Mouse (Mus musculus) cerebellum, adult 2 months (tissue): ENCODE measurements around the gene Pole4.

Experiments
- CTCF ChIP-seq: fragments of 200-500 bp; IDR thresholded peaks from 2 replicates; pipeline ENCODE4 v1.5.1; 2011; ENCODE audit warnings: low read depth, mild to moderate bottlenecking, control low read depth, low read length, moderate library complexity, borderline replicate concordance; ENCODE audit not compliant: insufficient read depth
- POLR2A ChIP-seq: fragments of 200-500 bp; IDR thresholded peaks from 2 replicates; pipeline ENCODE4 v1.6.1; 2011; ENCODE audit warnings: low read length, control low read depth, borderline replicate concordance; ENCODE audit not compliant: insufficient read depth

DNA sequence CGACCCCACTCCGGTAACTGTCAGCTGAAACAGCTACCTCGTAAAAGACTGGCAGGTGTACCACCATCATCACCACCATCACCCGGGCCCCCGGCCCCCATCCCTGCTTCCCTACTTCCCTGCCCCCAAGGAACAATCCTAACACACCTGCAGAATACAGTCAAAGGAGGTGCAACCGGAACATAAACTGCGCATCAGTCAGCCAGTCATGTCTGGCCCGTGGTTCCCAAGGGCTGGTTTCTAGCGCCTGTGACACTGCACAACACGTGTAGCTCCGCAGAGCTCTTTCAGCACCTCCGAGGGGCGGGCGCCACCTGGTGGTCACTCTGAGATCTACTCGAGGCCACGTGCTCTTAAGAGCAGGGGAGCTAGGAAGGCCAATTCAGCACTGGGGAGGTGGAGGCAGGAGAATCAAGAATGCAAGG, 2.6 kb downstream of the Pole4 start:
- no peak for TF ChIP-seq POLR2A
- peak; percentile 88 for TF ChIP-seq CTCF
